Mouse (Mus musculus) ES-CJ7 (cell line): ENCODE measurements around the gene Ptprn2.

ENCODE experiments used
- DNase-seq: peaks from one replicate; pipeline ENCODE4 v3.0.0; 2011; ENCODE audit warnings: low read depth, low spot score

The Ptprn2 gene

DNA sequence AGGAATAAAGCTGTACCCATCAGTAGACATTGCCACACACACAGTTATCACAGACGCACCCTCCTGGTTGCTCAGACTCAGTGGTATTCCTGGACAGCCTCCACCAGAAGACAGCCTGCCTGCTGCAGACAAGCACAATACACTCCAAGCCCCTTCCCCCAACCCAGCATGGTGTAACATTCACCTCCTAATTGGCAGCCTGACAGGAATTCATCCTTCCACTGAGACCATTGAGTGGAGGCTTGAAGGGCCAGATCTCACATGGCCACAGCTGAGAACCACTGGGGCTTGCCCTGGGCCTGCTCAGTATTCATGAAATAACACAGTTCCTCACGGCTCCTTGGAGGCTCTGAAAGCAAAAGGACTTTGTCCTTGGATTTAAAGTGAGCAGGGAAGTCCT is 829.5 kb downstream of the Ptprn2 start:
- DNase-seq = no peak

DNA sequence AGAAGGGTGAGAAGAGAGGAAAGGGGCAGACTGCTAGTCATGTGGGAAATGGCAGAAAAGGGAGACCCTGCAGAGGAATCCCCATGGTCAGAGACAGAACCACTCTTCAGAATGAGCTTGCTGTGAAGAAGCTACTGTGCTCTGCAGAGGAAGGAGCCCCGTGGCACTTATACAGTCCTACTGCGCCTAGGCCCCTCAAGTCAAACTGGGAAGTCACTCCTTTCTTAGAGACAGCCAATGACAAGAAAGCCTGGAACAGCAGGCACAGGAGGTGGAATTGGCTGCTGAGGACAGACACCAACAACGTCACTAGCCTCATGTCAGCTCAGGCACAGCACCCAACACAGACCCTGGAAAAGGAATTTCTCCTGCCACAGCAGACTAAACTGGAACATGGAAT is 830.1 kb downstream of the Ptprn2 start:
- DNase-seq = no peak

DNA sequence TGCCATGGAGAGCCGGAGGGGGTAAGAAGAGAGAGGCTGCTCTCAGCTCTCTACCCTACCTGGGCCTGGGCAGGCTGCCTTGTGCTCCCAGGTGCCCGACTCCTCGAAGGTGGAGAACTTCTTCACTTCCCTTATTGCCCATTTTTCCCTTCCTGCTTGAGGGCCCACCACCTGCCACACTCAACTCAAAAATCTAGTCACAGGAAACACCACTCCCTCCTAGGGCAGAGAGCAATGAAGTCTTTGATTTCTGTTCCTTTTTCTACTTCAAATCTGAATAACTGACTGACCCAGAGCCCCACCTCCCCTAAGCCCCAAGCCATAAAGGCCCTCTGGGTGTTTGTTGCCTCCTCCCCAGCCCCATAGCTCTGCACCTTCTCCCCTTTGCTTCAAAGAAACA is 832.7 kb downstream of the Ptprn2 start:
- no peak for DNase-seq

GRCm38 (mm10) chr12:117323017-117323416 is 837.5 kb downstream of the Ptprn2 start:
- DNase-seq = no peak
